Mouse (Mus musculus): ENCODE data around the gene Gjb5.

Gene Gjb5

DNA sequence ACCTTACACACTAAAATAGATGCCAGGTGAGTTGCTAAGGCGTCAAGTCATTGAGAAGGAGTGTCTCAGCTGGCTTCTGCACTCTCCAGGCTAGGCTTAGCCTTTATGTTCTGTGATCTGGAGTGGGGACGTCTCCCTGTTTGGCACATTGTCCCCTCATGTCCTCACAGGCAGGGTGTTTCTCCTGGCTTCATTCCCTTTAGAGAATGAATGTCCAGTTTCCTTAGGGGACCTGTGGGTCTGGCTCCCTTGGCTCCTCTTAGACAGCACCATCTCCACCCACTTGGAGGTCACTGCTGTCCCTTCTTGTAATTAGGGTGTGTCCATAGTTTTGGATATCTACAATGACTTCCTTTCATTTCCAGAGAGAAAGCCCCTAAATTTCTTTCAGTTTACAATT lies 51.1 kb downstream of the Gjb5 start:
- DNase-seq, result no peak

Data from cerebellum, postnatal 14 days (tissue).